Mouse (Mus musculus) kidney, postnatal 4 days (tissue): ENCODE results near the gene 1700003E16Rik.

Experiments
- DNase-seq, 2 experiments: peaks; one replicate each; pipeline ENCODE4 v3.0.0; 2021; ENCODE audit warnings: mixed read lengths in 2 of 2

The 1700003E16Rik gene

DNA sequence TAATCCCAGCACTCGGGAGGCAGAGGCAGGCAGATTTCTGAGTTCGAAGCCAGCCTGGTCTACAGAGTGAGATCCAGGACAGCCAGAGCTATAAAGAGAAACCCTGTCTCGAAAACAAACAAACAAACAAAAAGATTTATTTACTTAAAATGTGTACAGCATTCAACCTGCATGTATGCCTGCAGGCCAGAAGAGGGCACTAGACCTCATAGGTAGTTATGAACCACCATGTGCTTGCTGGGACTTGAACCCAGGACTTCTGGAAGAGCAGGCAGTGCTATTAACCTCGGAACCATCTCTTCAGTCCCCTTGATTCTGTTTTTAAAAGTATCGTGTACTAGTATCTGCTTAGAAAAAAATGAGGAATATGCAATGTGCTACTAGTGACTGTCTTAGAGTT is 28.8 kb upstream of the 1700003E16Rik start:
- DNase-seq: no peak

DNA sequence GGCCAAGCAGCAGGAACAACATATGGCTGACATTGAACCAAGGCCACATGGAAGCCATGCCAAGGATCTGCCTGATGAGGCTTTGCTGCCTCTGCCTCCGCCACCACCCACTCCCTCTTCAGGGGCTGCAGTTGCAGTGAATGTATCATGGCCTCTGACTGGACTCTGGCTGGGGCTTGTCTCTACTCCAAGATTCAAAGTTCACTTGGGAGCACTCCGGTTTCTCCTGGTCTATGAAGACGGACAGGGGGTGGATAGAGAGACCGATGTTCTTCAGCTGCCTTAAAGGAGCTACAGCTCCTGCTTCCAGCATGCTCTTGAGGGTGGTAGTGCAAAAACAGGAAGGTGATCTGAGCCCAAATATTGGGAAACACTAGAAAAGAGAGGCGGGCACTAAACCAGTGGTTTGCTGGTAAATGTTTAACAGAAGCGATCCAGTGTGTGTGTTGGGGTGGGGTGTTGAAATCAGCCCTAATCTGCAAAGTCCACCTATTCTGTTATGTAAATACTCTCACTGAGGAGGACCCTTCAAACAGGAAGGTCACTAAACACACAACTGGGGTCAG is 24.7 kb upstream of the 1700003E16Rik start:
- peak; percentile 49 to 67 for DNase-seq

- DNase-seq: no peak
Measured at GRCm38 (mm10) chr6:83132176-83132919, 23.9 kb upstream of the 1700003E16Rik start.

DNA sequence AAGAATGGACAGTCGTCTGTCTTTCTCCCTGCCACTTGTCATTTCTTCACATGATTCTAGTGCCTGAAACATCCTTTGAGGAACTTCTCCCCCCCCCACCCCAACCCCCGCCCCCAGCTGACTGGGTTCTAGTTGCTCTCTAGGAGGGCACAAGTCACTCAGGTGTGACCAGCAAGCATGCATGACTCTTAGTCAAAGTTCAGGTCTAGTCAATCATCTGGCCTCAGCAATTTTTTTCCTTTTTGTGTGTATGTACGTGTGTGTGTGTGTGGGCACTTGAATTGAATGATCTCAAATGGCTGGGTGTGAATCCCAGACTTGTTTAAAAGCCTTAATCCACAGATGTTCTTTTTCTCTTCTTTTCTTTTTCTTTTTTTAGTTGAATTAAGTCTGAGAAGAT is 22.0 kb upstream of the 1700003E16Rik start:
- DNase-seq: no peak

GRCm38 (mm10) chr6:83134951-83135513 is 21.2 kb upstream of the 1700003E16Rik start, which contains the start of gene Rtkn:
Rtkn (plus strand) TSS chr6:83135463.
- DNase-seq: peak in 1 of 2 experiments; percentile 38

- peak; percentile 63 to 76 for DNase-seq
Measured at GRCm38 (mm10) chr6:83135571-83136161, 20.5 kb upstream of the 1700003E16Rik start.

GRCm38 (mm10) chr6:83136291-83136880 is 19.8 kb upstream of the 1700003E16Rik start:
- DNase-seq: no peak

GRCm38 (mm10) chr6:83136881-83137575 is 19.2 kb upstream of the 1700003E16Rik start:
- DNase-seq: peak; percentile 82 to 91

- peak; percentile 97 for DNase-seq
Measured at GRCm38 (mm10) chr6:83137576-83137950, 18.6 kb upstream of the 1700003E16Rik start.

- DNase-seq: peak; percentile 64 to 77
Measured at GRCm38 (mm10) chr6:83138056-83138455, 18.1 kb upstream of the 1700003E16Rik start.

GRCm38 (mm10) chr6:83140044-83140443 is 16.2 kb upstream of the 1700003E16Rik start:
- DNase-seq: no peak

GRCm38 (mm10) chr6:83141636-83142035 is 14.6 kb upstream of the 1700003E16Rik start:
- DNase-seq: peak; percentile 39 to 49

GRCm38 (mm10) chr6:83142211-83142731 is 13.9 kb upstream of the 1700003E16Rik start:
- DNase-seq: peak; percentile 47 to 64

- no peak for DNase-seq
Measured at GRCm38 (mm10) chr6:83142886-83143285, 13.3 kb upstream of the 1700003E16Rik start.

GRCm38 (mm10) chr6:83145209-83145608 is 11.0 kb upstream of the 1700003E16Rik start:
- DNase-seq: no peak

- no peak for DNase-seq
Measured at GRCm38 (mm10) chr6:83145805-83146204, 10.4 kb upstream of the 1700003E16Rik start.

GRCm38 (mm10) chr6:83147280-83147679 is 8.9 kb upstream of the 1700003E16Rik start:
- DNase-seq: peak in 1 of 2 experiments; percentile 50

- DNase-seq: no peak
Measured at GRCm38 (mm10) chr6:83151721-83152120, 4.5 kb upstream of the 1700003E16Rik start.

- DNase-seq: no peak
Measured at GRCm38 (mm10) chr6:83153038-83153437, 3.2 kb upstream of the 1700003E16Rik start.

GRCm38 (mm10) chr6:83153485-83153884 is 2.7 kb upstream of the 1700003E16Rik start:
- no peak for DNase-seq

DNA sequence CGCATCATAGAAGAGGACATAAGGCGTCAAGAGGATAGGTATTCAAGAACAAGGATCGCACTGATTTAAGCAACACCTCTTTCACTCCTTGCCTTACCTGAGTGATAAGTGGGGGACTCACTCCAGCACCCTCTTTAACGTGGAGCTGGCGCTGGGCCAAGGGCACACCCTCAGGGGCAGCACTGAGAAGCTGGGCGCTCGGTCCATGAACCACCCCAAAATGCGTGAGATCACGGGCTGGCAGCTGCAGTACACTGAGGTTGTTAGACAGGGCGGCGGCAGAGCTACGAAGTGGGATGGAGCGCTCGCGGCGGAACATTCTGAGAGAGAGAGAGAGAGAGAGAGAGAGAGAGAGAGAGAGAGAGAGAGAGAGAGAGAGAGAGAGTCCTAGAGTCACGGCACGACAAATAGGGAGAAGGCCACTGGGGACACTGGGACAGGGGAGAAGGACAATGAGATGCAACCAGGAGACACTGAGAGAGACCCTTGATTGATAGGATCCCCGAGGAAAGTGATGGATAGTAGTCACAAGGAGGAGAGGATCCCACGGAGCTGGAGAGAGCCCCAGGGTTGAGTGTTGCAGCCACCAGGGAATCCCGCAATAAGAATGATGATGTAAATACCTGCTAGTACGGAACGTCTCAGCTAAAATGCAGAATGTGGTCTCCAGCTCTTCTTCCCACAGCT is 509 bp upstream of the 1700003E16Rik start:
- peak in 1 of 2 experiments; percentile 27 for DNase-seq

DNA sequence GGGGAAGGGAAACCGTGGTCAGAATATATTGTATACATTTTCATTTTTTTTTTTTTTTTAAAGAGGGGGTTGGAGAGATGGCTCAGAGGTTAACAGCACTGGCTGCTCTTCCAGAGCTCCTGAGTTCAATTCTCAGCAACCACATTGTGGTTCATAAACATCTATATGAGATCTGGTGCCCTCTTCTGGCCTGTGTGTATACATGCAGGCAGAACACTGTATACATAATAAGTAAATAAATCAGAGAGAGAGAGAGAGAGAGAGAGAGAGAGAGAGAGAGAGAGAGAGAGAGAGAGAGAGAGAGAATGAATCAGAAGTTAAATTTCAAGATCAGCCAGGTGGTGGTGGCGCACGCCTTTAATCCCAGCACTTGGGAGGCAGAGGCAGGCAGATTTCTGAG is 3.3 kb downstream of the 1700003E16Rik start:
- peak in 1 of 2 experiments; percentile 39 for DNase-seq
